In the genomic region with DNA sequence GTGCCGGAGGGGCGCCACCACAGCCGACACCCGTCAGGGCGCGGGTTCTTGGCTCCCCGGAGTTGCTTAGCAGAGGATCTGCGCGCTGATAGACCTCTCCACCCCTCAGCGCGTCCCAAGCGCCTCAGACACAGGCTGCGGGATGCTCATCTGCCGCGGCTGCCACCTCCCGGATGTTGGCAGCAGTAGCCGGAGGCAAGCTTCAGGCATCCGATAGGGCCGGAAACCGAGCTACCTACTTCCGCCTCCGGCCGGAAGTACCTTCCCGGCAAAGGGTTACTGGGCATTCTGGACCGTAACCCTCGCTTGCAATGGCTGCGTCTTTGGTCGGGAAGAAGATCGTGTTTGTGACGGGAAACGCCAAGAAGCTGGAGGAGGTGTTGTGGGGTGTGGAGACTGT, we compare ENCODE assay signal across 8 mouse cellular contexts. TPM values are rescaled to one million over a fixed set of nuclear protein-coding genes. Genes with fewer than 3 reads are reported as not detected.
DNase-seq lines count a peak whose midpoint lies in the region; ATAC-seq lines count a peak whose summit lies in the region.

A gene (plus strand): TSS at position 52 of the 400 bp plus-strand sequence.

- peaks cover 23% of the 10 kb centered on the region for H3K36me3 ChIP-seq in hindbrain, embryonic 10.5 days

- no peaks in the 10 kb centered on the region for H3K27me3 ChIP-seq in hindbrain, embryonic 10.5 days (ENCODE audit: insufficient read depth, poor library complexity, severe bottlenecking)

- peak; percentile 80 for ATAC-seq in frontal cortex, adult (ENCODE audit: low TSS enrichment)

- WGBS in hindbrain, embryonic 10.5 days = under 1% methylated on average over 31 of the region's 31 CpGs

- no peaks in the 10 kb centered on the region for H3K9me3 ChIP-seq in hindbrain, embryonic 10.5 days

- H3K4me1 ChIP-seq in hindbrain, embryonic 10.5 days (replicated peaks) = peaks cover 41% of the 10 kb centered on the region

- peak; percentile 86 for DNase-seq in MN1 (ENCODE audit: low spot score)
- DNase-seq in cerebellum, adult 8-10 months = peak; percentile 85
- peak; percentile 91 for DNase-seq in hindbrain, embryonic 10.5 days (ENCODE audit: low spot score)
- DNase-seq in layer of hippocampus, postnatal 10 days (ENCODE audit: low spot score in 2 of 2) = peak; percentile 85 to 86
- DNase-seq in lung, postnatal 10 days = peak; percentile 92
- DNase-seq in ovary, postnatal 36 days (ENCODE audit: low spot score) = peak; percentile 83
- DNase-seq in thymus, postnatal 25 days = peak; percentile 87

- peak within 1 kb of the TSS; percentile 89 for H3K27ac ChIP-seq in hindbrain, embryonic 10.5 days

- H3K4me3 ChIP-seq in hindbrain, embryonic 10.5 days = peak within 1 kb of the TSS; percentile 81

RNA-seq across cellular contexts. Expression of the gene that starts here (rescaled TPM):
- 148 and 151 TPM in 2 replicates for polyA plus RNA-seq in hindbrain, embryonic 10.5 days (2016; fragmentation: Nextera tagmentation; extraction: Ambion mirVana)
- 10 to 100 TPM; 39.5 to 43.4 TPM for total RNA-seq in layer of hippocampus, postnatal 10 days (2021)

Comparison
In these comparisons a context has a peak if more than half of its experiments do, and no peak if none do; other contexts are left out.
1. Peak in every context shown above with its lines: DNase-seq, ATAC-seq, H3K4me3 ChIP-seq and H3K27ac ChIP-seq.